Mouse (Mus musculus): Measurements from ENCODE around the gene Gm29094.
"Not testable (repeated sequence)": the region's sequence is repeated elsewhere in the genome, so short reads cannot be mapped to it uniquely, and the experiment has no call there.

Gene Gm29094

DNA sequence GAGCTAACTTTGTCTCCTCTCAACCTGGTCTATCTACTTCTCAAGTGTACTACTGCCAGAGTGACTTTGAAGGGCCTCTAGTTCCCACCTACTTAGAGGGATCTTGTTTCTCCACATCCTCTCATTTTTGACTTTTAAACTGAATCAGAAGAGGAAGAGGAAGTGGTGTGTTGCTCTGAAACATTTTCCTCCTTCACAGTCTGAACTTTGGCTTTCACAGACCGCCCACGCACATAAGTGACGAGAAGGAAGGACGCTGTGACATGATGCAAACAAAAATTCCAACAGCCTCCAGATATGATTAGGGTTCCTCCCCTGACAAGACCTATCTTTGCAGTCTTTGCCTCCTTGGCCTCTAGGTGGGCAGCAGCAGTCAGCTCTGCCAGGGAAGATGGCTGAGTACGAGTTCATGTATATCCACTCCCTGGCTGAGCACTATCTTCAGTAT, at the start of gene Gm29094, which contains the start of gene Bcl2a1b:
TSS of gene Gm29094 (plus strand) at position 411 of the 448 bp plus-strand sequence.
TSS of gene Bcl2a1b (plus strand) at position 241 of the 448 bp plus-strand sequence.
- not testable (repeated sequence) for DNase-seq

DNA sequence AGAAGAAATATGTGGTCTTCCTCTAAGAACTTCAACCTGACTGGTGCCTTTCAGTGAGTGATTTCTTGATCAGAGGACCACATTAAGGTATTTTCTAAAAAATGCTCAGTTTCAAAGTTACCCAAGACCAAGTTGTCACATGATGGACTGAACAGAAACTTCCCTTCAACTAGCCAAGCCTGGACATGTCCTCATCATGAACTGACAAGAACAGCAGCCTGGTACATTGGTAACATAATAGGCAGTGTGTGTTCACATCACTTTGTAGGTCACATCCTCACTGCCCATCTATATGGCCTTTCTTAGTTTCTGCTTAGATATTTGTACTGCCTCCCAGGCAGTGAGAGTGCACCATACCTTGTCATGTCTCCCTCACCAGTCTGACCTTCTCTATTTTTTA, 26.6 kb upstream of the Gm29094 start:
- DNase-seq: not testable (repeated sequence)

DNA sequence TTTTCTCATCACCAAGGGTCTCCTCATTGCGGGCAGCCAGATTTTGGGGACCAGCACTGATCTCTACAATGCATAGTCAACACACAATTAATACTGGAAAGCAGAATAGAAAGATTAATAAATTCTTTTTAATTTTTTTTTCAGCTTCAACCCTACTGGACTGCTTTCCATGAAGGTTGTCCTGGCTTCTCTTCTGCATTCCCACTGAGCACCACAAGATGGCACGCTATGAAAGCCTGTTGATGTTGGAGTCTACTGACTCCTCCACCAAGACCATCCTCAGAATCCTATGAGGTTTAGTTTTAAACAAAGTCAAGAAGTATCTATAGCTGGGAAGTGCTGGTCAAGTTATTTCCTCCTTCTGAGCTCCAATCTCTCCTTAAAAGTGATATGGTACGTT, 20.3 kb upstream of the Gm29094 start:
- peak; percentile 43 for DNase-seq

DNA sequence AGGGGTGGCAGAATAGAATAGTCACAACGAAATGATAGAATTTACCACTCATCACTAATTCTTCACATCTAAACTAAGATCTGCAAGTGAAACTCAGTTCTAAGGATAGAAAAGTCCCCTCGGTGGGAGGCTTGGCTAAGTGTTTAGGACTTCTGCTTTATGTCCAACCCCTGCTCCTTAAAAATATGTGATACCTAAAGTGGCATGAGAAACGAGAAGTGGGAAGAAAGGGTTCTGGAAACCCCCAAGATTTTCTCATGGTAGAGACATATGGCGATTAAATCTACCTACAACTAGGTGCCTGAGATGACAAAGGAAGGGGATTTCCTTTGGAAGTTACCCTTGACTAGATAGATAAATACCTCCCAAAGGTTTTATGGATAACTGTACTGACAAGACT, 19.7 kb upstream of the Gm29094 start:
- DNase-seq: not testable (repeated sequence)

DNA sequence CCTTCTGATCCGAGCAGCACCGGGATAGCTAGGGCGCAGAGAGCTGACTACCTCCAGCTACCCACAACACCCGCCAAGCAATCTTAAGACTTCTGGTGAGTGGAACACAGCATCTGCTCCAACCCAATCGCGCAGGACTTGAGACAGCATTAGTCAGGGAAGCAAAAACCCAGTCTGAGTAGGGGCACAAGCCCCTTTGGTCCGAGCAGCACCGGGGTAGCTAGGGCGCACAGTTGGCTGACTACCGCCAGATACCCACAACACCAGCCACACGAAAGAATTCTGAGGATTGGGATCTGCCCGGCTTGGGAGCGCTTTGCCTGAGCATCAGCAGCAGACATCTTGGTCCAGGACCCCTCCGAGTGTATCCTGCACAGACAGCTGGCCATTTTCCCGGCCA, 12.2 kb upstream of the Gm29094 start:
- DNase-seq: not testable (repeated sequence)

DNA sequence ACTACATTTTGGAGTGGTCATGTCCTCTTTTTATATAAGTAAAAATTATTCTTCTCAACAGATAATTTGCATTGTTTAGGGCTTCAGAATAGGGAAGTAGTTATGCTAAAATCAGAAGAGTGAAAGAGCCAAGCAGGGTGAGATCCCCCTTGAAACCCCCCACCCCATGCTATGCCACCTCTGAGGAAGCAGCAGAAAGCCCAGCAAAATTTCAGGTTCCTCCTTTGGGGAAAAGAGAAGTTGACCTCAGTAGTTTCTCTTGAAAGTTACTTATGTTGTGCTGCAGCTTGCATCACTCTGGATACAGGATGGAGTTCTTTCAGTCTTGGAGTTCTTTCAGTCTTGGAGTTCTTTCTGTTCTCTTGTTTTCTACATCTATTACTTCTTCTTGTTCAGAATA, 3.7 kb upstream of the Gm29094 start:
- DNase-seq: not testable (repeated sequence)

DNA sequence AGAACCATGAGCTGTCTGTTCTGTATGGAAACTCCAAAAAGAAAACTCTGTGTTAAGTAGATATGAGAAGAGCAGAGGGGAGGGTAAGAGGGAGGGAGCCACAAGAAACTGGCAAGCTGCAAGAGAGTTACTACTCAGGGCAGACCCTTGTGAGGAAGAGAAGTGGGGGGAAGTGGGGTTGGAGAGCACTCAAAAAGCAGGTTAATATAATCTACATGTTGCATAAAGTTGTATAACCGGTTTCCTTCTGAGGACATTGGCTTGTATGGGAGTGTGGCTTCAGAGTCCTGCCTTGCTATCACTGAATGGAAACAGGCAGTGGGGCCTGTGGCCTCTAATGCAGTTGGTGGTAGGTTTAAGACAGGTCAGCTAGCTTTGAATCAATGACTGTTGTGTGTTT, 1.7 kb upstream of the Gm29094 start:
- not testable (repeated sequence) for DNase-seq

DNA sequence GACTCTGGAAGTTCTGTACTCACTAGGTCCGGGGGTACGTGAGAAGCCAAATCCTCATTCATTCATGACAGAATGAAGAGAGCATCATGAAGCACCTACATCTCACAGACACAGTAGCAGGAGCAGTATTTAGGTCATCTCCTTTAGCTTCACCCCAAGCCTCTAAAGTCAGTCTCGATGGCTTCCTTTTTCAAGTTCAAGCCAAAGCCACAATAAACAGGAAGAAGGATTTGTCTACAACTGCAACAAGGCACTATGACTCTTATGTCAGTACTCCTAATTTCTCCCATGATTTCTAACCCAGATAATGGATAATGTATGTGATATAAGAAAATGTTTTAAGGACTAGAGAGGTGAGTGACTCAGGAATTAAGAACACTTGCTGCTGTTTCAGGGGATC, 830 bp upstream of the Gm29094 start:
- DNase-seq: not testable (repeated sequence)

DNA sequence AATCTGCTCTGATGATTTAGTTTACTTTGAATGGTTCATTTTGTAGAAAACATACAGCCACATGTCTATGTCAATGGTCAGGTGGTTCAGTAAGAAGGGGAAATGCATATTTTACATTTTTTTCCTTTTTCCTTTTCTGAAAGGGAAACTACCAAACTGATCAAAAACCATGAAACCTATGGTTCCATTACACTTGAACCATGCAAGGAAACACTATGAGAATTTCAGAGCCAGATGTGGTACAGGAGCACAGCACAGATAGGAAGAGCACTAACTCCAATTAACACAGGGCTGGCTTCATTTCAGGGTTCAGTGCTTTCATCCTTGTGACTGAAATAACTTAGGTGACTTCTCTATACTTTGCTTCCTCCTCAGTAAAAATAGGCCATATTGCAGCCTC, 3.1 kb downstream of the Gm29094 start:
- not testable (repeated sequence) for DNase-seq

DNA sequence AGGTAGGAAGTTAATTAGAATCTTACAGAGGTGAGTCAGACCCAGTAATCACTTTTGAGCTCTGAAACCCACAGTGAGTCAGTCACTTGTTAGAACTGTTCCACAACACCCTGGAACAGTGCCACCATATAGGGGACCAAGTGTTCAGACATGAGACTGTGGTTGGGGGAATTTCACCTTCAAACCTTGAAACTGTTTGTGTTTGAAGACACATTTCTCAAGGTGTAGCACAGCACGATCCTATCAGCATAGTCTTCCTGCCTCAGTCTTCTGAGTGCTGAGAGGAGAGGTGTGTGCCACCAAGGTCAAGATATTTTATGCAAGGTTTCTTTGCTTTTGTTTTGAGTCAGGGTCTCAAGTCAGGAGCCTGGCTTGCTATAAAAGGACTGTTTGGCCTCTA, 9.8 kb downstream of the Gm29094 start:
- DNase-seq: not testable (repeated sequence)

DNA sequence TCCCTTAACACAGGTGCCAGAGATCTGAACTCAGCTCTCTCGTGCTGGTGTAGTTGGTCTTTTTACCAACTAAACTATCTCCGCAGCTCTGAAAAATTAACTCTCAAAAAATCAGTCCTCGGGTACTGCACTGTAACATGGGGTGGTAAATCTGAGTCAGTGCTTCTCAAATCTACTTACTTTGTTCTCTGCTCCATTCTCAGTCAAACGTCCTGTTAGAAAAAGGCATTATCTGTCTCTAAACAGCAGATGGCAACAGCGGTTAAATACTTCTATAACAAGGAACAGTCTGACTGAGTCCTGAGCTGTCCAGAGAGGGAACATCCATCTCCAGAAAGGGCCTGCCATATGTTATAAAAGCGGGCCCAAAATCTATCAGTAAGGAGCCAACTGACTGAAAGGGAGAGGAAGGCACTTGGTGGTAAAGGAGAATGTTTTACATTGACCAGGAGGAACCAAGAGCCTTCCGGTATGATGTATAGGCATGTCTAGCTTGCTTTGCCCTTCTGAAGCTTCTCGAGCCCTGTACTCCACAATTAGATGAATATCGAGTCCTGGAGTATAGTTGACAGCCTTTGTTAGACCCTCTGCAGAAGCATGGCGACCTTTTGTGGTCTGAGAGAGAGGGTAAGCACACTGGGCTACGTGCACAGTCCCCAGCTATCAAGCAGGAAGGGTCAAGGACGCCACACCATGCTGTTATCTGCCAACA, 11.3 kb downstream of the Gm29094 start, which contains the start of gene Mthfs:
TSS of gene Mthfs (plus strand) at position 324 of the 712 bp plus-strand sequence.
- DNase-seq: peak; percentile 16

DNA sequence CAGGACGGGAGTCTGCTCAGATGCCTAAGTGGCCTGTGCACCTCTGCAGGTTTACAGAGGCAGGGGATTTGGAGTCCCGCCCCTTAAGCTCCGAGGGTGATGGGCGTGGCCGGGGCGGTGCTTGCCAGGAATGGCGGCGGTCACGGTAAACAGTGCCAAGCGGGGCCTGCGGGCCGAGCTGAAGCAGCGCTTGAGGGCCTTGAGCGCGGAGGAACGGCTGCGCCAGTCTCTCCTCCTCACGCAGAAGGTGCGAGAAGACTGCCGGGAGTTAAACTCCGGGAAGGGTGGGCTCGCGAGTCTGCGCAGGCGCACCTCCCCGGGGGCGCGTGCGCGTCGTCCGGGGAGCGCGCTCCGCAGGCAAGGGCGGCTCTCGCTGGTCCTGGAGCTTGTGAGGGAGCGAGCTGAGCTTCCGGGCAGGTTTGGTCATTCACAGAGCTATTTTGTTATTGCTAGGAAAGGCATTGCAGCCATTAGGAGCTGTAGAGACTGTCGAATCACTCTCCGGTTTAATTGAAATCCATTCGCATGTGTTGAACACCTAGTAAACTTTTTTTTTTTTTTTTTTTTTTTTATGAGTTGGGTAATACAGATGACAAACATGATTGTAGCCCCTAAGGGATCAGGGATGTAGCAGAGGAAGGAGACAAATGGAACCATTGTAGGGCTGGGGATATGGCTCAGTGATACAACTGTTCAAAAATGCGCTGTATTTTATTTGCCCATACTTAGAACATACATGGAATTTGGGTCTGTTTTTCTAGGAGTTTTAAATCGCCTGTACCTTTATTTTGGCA, 12.1 kb downstream of the Gm29094 start:
- peak; percentile 91 for DNase-seq

DNA sequence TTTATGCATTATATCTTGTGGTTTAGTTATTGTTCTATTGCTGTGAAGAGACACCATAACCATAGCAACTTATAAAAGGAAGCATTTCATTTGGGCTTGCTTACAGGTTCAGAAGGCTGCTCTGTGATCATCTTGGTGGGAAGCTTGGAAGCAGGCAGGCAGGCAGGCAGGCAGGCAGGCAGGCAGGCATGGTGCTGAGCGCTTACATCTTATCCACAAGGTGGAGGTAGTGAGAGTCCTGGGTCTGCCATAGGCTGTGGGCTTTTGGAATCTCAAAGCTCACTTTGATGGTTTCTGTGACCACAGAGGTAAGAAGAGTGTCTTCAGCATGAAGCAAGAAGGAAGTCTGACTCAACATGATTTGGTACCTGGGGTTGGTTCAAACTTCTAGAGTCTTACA, 13.2 kb downstream of the Gm29094 start:
- DNase-seq: not testable (repeated sequence)

DNA sequence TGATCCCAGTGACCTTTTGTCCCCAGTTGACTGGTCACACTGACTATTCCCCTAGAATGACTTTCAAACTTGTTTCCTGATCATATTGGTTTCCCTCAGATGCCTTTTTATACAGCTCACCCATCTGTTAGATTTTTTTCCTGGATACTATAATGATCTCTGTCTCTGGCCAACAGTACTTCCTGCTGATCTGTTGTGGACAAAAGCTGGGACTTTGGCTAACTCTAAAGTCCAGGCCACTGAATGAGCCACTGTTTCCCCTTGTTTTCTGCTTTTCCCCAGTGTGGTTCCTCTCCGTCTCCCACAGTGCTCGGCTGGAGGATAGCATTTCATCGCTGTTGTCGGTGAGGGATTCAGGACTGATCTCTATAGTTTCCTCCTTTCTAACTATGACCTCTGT, 19.0 kb downstream of the Gm29094 start:
- not testable (repeated sequence) for DNase-seq

DNA sequence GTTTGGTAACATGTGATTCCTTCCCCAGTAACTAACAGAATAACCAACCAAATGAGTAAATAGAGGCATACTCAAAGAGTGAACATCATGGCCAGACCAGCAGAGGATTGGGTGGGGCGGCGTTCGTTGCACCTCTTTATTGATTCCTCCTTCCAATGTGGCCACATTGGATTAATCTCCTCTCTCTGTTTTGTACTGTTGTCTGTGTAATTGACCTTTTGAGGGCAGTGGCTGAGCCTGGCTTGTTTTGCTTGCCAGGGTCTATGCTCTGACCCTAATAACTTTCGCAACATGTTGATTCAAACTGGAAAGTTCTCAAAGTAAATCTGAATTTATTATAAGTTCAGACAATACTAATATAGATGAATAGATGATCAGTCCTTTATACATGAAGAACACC, 20.5 kb downstream of the Gm29094 start:
- DNase-seq: not testable (repeated sequence)

DNA sequence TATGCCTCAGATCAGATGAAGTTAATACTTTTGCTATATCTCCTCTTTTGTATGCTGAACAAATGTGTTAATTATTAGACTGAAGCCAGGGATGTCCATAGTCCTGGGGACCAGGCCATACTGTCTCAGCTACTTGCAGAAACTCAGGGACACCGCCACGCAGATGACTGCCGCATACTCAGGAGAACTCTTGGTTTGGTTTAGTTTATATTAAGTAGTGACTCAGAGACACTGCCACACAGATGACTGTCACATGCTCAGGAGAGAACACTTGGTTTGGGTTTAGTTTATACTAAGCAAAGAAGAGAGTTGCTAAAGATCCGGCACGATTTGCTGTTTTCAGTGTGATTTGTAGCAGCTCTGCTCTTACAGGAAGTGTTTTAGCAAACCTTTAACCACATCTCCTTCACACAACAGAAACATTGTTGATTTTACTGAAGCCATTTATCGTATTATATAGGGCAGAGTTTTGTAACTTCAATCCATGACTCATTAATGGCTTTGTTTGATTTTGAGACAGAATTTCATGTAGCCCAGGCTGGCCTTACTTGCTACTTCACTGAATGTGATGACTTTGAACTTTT, 21.6 kb downstream of the Gm29094 start:
- not testable (repeated sequence) for DNase-seq

DNA sequence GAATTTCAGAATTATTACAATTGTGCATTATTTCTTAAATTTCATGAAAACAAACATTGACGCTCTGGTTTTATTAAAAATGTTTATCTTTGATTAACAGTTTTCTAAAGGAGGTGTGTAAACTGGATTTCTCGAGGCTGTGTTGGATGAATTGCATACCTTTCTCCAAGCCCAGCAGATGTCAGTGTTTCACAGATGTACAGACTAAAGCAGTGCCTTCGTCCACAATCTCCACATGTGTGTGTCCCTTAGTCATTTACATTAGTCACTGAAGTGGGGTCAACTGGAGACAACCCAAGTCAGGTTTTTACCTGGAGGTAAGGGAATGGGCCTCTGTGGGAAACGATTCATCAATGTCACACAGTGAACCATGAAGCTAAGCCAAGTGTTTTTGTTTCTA, 26.9 kb downstream of the Gm29094 start:
- DNase-seq: no peak

DNA sequence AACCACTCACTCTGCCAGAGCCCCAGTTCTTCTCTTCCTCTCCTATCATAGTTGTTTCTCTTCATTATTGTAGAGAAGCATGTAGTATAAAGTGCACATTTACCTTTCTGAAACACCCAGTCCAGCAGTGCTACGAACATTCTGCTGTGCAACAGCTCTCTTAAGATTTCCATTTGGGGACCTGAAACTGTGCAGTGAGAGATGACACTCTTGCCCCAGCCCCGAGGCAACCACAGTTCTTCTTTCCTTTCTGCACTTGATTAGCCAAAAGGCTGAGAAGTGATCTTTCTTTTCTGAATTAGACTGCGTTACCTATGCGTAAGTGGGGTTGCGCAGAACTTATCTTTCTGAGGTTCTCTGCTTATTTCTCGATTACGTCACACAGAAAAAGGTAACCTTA, 28.9 kb downstream of the Gm29094 start:
- no peak for DNase-seq

DNA sequence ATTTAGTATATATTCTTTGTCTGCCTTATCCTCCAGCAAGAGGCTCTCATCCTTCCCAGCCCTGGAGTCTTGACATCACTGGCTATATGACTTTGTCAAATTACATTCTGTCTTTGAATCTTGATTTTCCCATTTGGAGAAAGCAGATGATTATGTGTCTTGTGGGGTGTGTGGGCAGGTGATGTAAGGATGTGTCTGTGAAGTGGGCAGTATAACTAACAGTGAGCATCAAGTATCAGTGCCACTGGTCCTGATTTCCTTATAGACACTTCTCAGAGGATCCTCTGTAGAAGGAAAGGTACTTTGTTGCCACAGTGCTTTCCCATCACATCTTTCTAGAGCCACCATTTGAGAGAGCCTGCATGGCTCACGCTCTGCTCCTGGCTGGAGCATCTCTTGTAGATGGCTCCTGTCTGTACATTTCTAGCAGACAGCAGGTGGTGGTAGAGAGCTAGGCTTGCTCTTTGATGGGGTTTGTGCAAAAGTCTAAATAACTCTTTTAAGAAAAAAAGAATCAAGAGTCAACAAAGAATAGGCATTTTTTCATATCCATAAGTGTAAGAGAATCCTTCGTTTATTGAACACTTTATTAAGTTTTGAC, 31.8 kb downstream of the Gm29094 start:
- not testable (repeated sequence) for DNase-seq

DNA sequence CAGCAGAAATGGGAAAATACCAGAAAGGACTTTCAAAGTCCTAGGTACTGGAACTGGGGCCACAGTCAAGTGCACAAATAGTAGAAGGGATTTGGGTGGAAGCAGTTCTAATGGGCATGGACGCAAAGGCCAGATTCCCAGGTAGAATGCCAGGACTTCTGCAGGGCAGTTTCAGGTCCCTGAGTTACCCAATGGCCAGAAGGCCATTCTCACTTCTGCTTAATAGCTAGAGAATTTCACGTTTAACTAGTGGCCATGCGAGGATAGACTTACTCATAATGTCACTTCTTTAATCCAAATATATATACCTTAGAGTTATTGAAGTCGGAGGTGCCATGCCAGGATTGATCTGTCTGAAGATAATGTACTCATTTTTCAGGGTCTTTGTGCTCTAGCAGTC, 38.0 kb downstream of the Gm29094 start:
- DNase-seq: not testable (repeated sequence)

DNA sequence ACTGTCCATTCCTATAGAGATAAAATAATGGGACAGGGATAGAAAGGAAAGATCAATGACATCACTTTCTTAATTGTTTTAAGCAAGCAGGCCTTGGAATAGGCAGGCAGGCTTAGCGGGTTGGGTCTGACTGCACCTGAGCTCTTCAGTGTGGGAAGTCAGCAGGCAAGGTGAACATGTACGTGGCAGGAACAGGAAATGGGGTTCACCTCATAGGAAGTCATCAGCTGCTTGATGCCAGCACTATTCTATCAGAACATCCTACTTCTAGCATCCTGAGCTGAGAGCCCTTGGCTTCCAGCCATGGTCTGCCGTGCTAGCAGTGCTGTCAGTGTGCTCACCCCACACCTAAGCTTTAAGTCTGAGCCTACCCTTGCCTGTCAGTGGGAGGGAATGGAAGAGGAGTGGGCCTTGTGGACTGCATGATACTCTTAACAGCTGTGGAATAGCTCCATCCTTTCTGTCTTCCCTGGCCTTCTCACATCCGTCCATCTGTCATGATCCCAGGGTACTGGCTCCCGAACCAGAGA, 39.9 kb downstream of the Gm29094 start:
- DNase-seq: peak; percentile 22

DNA sequence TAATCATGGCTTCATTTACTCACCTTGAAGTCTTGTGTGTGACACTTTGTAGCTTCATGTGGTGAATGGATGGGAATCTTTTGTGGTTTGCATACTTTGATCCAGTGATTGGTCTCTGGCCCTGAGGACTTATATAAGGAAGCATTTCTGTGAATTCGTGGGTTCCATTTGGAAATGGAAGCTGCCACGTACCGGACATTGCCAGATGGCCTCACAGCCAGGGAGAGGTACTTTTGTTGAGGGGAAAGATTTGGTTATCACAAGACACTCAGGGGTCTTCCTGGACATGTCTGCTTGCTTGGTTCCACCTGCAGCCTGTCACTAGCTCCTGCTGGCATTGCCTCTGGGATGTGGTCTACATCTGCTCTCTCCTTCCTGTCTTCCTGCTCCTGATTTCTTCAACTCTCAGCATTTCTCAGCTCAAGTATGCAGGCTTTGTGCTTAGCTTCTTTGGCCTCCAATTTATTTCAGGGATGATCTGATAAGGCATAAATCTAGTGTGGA, 41.4 kb downstream of the Gm29094 start:
- DNase-seq: peak; percentile 55

DNA sequence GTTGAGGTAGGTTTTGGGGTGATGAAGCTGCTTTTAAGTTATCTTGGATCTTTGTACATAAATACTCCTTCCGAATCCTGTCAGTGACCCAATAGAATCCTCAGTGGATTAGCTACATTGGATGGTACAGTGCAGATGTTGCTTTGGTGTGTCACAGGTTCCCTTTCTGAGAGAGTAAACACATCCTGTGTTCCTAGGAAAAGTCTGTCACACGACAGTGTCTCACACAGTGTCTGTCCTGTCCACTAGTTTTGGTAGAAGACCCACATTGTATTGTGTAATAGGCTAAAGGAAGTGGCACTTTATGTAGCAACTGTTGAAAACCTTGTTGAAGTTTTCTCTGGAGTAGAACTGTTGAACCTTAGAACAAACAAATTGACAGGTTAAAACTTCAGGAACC, 54.2 kb downstream of the Gm29094 start:
- DNase-seq: no peak
